Mouse (Mus musculus) lung, adult 2 months (tissue): ENCODE measurements around the gene Tnip3. TPM values are rescaled to one million over a fixed set of nuclear protein-coding genes. Genes with fewer than 3 reads are reported as not detected.

Source experiments
- DNase-seq: peaks from one replicate; pipeline ENCODE4 v3.0.0; 2022
- H3K4me1 ChIP-seq: fragments of 200-500 bp; 2 replicates; pipeline ENCODE4 v1.6.1; 2011; ENCODE audit warnings: low read length; ENCODE audit not compliant: control insufficient read depth, insufficient read depth
- H3K4me3 ChIP-seq: fragments of 200-500 bp; replicated peaks from 2 replicates; pipeline ENCODE3; 2011; ENCODE audit warnings: low read depth, mild to moderate bottlenecking, control low read depth, low read length; ENCODE audit errors: extremely low read depth
- CTCF ChIP-seq: fragments of 200-500 bp; IDR thresholded peaks from 2 replicates; pipeline ENCODE4 v1.5.1; 2011; ENCODE audit warnings: mild to moderate bottlenecking, low read length, control low read depth; ENCODE audit not compliant: insufficient read depth
- POLR2A ChIP-seq: fragments of 200-500 bp; IDR thresholded peaks from 2 replicates; pipeline ENCODE4 v1.6.1; 2011; ENCODE audit warnings: low read depth, mild to moderate bottlenecking, control low read depth, low read length, borderline replicate concordance; ENCODE audit errors: extremely low read depth
- WGBS: fragments of 180-500 bp; shearing (Covaris S2); methylation state at CpG from one replicate; pipeline ENCODE4 v1.1.7; 2018; 5-methylcytosine and 5-hydroxymethylcytosine counted together
- polyA plus RNA-seq: library from polyadenylated mRNA; depleted of rRNA; stranded (reverse); fragments of >200 nt; gene quantifications from 2 replicates; pipeline ENCODE4 v1.2.3, GENCODE M21; 2012

Tnip3 gene
- polyA plus RNA-seq, 1 experiment: 0.79 TPM

DNA sequence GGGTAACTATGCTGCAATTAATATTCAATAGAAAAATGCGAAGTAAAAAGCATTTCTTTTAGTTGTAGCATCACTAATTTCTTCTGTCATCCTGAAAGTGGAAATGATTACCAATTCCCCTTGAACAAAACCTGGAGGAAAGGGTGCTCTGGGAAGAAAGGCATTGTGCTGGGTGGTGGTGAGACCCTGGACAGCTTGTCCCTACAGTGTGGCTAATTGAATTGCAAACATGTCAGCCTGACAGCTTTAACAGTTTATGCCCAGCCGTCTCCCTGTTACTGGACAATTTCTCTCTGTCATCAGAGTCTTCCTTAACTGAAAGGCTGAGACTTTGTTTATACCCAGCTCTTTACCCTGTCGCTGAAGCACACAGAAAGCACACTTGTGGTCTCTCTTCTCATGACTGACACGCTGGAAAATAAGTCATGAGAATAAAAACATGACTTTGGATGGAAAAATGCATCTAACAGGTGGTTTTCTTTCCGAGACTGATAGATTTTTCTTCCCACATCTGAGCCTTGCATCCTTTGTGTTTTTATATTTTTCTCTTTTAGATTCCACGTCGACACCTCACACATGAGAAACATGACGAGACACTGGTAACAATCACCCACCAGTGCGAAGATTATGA lies 13.0 kb downstream of the Tnip3 start:
- TF ChIP-seq CTCF (no peak), POLR2A (no peak)
- 51% methylated on average over 9 of the region's 9 CpGs for WGBS
- H3K4me3 ChIP-seq: no peak overlapping the region
- no peak for DNase-seq
- no peaks in the 10 kb centered on the region for H3K4me1 ChIP-seq

DNA sequence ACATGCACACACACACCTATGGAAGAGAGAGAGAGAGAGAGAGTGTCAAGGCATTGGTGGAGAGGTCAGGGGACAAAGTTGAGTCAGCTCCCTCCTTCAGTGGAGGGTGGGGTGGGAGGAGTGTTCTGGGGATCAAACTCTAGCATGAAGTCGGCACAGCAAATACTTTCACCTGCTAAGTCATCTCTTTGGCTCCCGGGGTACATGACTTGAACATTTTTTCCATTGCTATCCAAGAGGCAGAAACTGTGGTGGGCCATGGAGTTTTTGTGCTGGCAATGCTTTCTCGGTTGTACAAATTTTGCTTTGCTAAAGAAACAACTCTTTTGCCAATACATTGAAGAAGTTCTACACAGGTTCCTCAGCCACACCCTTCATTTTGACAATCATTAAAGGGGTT lies 13.8 kb downstream of the Tnip3 start:
- no peaks in the 10 kb centered on the region for H3K4me1 ChIP-seq
- H3K4me3 ChIP-seq: no peak overlapping the region
- TF ChIP-seq CTCF (no peak), POLR2A (no peak)
- WGBS: 56% methylated on average over 3 of the region's 3 CpGs
- no peak for DNase-seq

DNA sequence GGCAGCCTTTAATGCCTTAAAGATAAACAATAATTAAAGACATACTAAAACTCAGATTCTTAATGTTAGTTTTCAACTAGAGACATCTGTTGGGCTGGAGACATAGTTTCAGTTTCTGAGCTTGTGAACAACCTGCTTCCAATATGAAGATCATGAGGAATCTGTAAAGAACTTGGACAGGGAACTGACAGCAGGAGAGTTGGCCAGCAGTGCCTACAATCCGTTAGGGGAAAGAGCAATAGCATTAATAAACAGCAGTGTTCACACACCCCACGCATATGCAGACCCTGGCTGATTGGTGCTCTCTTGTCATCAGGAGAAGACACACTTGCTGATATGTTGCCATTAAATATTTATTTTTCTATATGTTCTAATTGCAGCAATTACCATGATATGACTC lies 15.0 kb downstream of the Tnip3 start:
- 66% methylated on average over 2 of the region's 2 CpGs for WGBS
- TF ChIP-seq CTCF (no peak), POLR2A (no peak)
- DNase-seq: no peak
- Histone ChIP-seq H3K4me1 (no peaks in the 10 kb centered on the region), H3K4me3 (no peak overlapping the region)

DNA sequence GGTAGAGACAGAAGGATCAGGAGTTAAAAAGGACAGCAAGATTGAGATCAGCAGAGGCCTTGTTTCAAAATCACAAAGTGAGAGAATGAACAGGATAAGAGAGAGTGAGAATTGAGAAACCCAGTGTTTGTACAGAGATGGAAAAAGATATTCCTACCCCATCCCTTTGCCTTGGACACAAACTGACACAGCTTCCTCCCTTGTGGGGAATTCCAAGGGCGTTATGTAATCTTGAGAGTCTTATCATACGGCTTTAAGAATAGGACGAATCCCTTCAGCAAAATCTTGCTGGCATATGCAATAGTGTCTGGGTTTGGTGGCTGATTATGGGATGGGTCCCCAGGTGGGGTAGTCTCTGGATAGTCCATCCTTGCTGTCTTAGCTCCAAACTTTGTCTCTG lies 16.0 kb downstream of the Tnip3 start:
- no peak for DNase-seq
- no peak for TF ChIP-seq POLR2A
- H3K4me1 ChIP-seq: no peaks in the 10 kb centered on the region
- H3K4me3 ChIP-seq: no peak overlapping the region
- WGBS: 44% methylated on average over 3 of the region's 3 CpGs

DNA sequence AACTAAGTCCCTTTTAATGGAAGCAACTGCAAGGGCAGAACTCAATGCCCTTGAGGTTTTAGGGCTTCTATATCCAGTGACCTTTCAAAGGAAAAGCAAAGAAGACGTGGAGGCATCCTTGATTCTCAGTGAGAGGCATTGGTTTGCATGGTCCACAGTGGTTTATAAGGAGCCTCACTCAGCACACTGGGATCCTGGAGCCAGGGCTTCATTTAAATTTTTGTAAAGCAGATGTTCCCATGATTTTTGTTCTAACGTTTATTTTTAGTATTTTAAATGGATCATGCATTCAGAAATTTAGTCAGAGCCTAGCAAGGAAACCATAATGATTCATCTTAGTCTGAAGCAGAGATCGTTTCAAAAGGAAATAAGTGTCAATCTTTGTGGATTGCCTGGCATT lies 17.3 kb downstream of the Tnip3 start:
- no peak for DNase-seq
- Histone ChIP-seq H3K4me3 (no peak overlapping the region), H3K4me1 (no peaks in the 10 kb centered on the region)
- WGBS: 38% methylated on average over 3 of the region's 3 CpGs
- no peak for TF ChIP-seq POLR2A
- TF ChIP-seq CTCF: no peak

DNA sequence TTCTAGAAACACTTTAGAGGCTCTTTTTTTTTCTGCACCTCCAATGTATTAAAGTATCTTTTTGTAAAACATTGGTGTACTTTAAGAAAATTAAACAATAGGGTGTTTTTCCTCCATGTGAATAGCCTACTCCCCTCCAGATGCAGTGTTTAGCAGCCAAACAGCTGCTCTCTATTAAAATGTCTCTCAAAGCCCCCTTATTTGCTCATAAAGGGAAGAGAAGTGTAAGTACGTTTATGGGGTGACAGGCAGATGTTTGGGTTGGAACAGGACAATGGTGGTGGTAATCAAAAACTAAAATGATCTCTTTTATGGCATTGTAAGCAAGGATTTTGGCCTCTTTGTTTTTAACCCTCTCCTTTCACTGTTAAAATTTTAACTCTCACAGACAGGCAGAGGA lies 17.8 kb downstream of the Tnip3 start:
- no peak for TF ChIP-seq CTCF
- no peak for TF ChIP-seq POLR2A
- no peak for DNase-seq
- 42% methylated on average over 1 of the region's 1 CpGs for WGBS
- Histone ChIP-seq H3K4me3 (no peak overlapping the region), H3K4me1 (no peaks in the 10 kb centered on the region)

DNA sequence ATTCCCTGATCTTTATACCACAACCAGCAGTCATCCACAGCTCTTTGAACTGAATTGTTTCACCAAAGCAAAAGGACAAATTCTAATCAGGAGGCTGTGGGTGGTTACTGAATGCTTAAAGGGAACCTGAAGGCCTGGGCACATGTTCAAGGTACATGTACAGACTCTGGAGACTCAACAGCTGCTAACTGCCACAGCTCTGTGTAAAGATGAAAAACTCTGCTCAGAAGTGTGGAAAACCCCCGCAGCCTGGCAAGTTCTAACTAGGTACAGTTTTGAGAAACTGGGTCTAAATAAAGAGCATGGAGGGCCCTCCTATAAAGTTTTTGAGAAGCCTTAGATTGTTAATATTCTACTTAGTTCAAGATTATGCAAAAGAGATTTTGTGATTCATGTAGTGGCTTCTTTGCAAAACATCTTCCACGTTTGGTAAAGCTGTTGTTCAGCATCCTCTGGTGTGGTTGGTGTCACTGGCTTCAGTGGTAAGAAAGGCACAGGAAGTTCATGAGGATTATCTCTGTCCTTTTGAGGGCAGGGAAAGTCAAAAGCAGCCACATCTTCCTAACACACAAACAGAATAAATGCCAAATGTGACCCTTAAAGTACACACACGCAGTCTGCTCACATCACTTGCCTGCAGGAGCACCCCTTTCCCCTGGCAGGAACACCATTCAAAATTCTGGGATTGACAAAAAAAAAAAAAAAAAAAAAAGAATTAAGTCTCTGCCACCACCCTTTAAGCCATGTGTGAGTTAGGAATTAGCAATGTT lies 39.0 kb downstream of the Tnip3 start:
- 58% methylated on average over 3 of the region's 3 CpGs for WGBS
- Histone ChIP-seq H3K4me3 (no peak overlapping the region), H3K4me1 (no peaks in the 10 kb centered on the region)
- TF ChIP-seq CTCF: no peak
- no peak for TF ChIP-seq POLR2A
- no peak for DNase-seq

DNA sequence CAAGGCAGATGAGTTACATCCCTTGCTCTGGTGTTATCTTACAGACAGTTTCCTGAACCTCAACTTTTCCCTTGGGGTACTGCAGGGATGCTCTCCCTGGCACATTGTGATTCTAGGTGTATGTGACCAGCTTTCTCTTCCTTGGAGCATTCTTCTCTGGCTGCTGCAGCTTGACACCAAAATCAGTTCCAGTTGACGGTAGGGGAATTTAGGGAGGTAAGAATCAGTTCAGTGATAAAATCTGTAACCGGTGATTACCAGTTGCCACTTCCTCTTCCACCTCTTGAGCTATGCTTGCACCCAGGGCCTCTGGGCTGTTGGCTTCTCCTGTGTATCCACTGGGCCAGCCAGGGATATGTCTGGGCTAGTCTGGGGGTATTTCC lies 39.5 kb downstream of the Tnip3 start:
- no peaks in the 10 kb centered on the region for H3K4me1 ChIP-seq
- H3K4me3 ChIP-seq: no peak overlapping the region
- 42% methylated on average over 2 of the region's 2 CpGs for WGBS
- DNase-seq: no peak
- TF ChIP-seq CTCF (no peak), POLR2A (no peak)

DNA sequence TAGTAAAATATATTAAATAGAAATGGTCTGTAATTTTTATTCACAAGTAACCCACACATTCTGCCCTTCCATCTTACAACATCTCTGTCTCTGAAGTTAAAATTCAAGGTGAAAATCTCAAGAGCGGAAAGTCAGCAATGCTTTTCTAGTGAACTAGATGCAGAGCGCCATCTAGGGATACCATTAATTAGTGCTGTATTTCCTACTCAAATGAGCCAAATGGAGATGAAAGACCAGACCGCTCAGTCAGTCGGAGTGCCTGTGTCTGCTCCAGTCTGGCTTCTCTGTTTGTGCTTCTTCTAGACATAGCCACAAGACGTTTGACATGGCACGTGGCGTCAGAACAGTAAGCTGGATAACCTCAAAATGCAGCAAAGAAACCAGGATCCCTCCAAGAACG lies 44.6 kb downstream of the Tnip3 start:
- no peak for DNase-seq
- Histone ChIP-seq H3K4me1 (peaks cover 4% of the 10 kb centered on the region), H3K4me3 (no peak overlapping the region)
- TF ChIP-seq POLR2A: no peak
- TF ChIP-seq CTCF: peak; percentile 40; the same call in 1 of the 2 replicates
- 28% methylated on average over 8 of the region's 8 CpGs for WGBS
